Mouse (Mus musculus) monocyte, adult 59 days (primary cell): ENCODE results near the gene Atp6v1g1. TPM values are rescaled to one million over a fixed set of nuclear protein-coding genes. Genes with fewer than 3 reads are reported as not detected.

Experiments used
- total RNA-seq, 2 experiments: library from RNA; stranded (reverse); gene quantifications; one replicate each; pipeline ENCODE4 v1.2.4; 2023

The Atp6v1g1 gene
- 100 to 1,000 TPM; 113 to 117 TPM for total RNA-seq

GRCm38 (mm10) chr4:63544494-63545230 lies at the start of gene Atp6v1g1:
TSS of gene Atp6v1g1 (plus strand) at chr4:63544772.

GRCm38 (mm10) chr4:63495915-63496278 lies 48.7 kb upstream of the Atp6v1g1 start, which contains the start of gene Whrn:
TSS of gene Whrn (minus strand) at chr4:63495991.

GRCm38 (mm10) chr4:63558407-63559081 lies 14.0 kb downstream of the Atp6v1g1 start, which contains the start of gene Tmem268:
TSS of gene Tmem268 (plus strand) at chr4:63558781.

Other genes starting within 250 kb of the Atp6v1g1 start
- not detected for gene Orm1, start 200.2 kb upstream of the Atp6v1g1 start, total RNA-seq
- not detected for gene Orm3, start 188.6 kb upstream of the Atp6v1g1 start, total RNA-seq
- gene Orm2, start 182.3 kb upstream of the Atp6v1g1 start, total RNA-seq: not detected
- 100 to 1,000 TPM; 276 to 290 TPM for gene Akna, start 141.4 kb upstream of the Atp6v1g1 start, total RNA-seq
- 1 to 10 TPM; 6.8 to 9.9 TPM for gene Whrn, start 48.8 kb upstream of the Atp6v1g1 start, total RNA-seq
- 10 to 100 TPM; 58.9 to 65.2 TPM for gene Tmem268, start 14.0 kb downstream of the Atp6v1g1 start, total RNA-seq
- not detected for gene Gm11213, start 60.5 kb downstream of the Atp6v1g1 start, total RNA-seq
- not detected for gene Tex48, start 77.7 kb downstream of the Atp6v1g1 start, total RNA-seq
- not detected for gene Gm11214, start 118.6 kb downstream of the Atp6v1g1 start, total RNA-seq
- under 1 TPM; 0.37 to 0.55 TPM for gene Tnfsf15, start 200.3 kb downstream of the Atp6v1g1 start, total RNA-seq